Mouse (Mus musculus): ENCODE data around the gene Tmc8.
"Not testable (repeated sequence)": the region's sequence is repeated elsewhere in the genome, so short reads cannot be mapped to it uniquely, and the experiment has no call there.

The Tmc8 gene

GRCm38 (mm10) chr11:117774925-117775324 is 7.0 kb upstream of the Tmc8 start:
- DNase-seq (ENCODE audit: low spot score in 2 of 2): no peak

DNA sequence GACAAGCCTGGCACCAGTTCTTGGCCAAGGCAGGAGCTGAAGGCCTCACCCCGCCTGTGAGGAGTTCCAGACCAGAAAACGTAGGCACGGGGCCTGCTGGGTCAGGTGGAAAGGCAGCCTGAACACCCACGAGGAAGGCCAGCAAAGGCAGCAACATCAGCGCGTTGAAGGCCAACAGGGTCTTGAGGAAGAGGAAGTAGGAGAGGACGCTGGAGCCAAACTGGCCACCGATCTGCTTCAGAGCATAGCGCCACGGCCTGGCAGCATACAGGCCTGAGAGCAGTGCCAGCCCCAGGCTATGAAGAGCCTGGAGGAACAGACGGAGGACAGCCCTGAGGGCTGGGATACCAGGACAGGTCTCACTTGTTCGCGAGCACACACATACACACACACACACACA is 6.3 kb upstream of the Tmc8 start:
- no peak for DNase-seq (ENCODE audit: low spot score in 2 of 2)

DNA sequence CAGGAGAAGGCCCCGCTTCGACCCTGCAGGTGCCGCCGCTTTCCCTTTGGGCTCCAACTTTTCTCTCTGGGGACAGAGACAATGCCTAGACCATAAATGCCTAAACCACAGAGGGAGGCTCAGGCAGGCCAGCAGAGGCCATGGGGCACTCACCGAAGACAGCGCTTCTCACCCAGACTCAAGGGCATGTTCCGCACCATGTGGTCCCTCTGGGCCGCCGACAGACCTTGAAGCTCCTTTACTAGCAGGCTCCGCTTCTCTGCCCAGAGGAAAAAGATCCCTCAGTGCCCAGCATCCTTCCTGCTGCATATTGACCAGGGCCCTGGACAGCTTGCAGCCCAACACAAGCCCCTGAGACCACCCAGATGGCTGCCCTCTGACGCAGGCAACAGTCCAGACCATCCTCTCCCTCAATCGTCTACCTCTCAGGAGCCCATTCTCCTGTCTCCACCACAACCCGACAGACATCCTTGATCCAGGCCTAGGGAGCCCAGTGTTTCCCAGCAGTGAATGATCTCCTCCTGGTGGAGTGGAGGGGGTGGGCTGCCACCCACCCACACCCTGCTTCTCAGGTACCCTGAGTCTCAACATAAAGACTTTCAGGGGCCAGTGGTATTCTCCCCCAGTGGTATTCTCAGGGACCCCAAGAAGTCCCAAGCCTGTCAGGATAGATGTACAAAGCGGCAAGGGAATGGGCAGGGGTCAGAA is 5.6 kb upstream of the Tmc8 start:
- no peak for DNase-seq (ENCODE audit: low spot score in 2 of 2)

DNA sequence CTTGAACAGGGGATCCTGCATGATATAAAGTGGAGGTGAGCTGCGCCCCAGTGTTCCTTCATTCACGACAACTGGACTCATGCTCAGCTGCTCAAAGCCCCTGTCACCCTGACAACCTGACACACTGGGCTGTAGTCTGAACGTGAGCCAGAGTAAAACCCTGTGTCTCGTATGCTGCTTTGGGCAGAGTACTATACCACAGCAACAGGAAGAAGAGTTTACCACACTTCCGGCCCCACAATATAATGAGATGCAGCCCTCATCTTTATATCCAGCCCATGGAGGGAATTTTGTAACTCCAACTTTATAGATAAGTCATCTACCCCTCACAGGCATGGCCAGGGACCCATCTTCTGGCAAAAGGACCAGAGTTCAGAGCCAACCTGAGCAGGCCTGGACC is 4.8 kb upstream of the Tmc8 start:
- DNase-seq (ENCODE audit: low spot score in 2 of 2): peak in 1 of 2 experiments; percentile 43

GRCm38 (mm10) chr11:117778031-117778430 is 3.8 kb upstream of the Tmc8 start:
- no peak for DNase-seq (ENCODE audit: low spot score in 2 of 2)

- DNase-seq (ENCODE audit: low spot score in 2 of 2): peak; percentile 19 to 31
Observed at GRCm38 (mm10) chr11:117778851-117779433, 2.9 kb upstream of the Tmc8 start.

GRCm38 (mm10) chr11:117779434-117780198 is 2.3 kb upstream of the Tmc8 start:
- peak; percentile 49 to 52 for DNase-seq (ENCODE audit: low spot score in 2 of 2)

- DNase-seq (ENCODE audit: low spot score in 2 of 2): no peak
Observed at GRCm38 (mm10) chr11:117780199-117780515, 1.7 kb upstream of the Tmc8 start.

- peak; percentile 91 to 96 for DNase-seq (ENCODE audit: low spot score in 2 of 2)
Observed at GRCm38 (mm10) chr11:117780582-117781111, 1.2 kb upstream of the Tmc8 start.

DNA sequence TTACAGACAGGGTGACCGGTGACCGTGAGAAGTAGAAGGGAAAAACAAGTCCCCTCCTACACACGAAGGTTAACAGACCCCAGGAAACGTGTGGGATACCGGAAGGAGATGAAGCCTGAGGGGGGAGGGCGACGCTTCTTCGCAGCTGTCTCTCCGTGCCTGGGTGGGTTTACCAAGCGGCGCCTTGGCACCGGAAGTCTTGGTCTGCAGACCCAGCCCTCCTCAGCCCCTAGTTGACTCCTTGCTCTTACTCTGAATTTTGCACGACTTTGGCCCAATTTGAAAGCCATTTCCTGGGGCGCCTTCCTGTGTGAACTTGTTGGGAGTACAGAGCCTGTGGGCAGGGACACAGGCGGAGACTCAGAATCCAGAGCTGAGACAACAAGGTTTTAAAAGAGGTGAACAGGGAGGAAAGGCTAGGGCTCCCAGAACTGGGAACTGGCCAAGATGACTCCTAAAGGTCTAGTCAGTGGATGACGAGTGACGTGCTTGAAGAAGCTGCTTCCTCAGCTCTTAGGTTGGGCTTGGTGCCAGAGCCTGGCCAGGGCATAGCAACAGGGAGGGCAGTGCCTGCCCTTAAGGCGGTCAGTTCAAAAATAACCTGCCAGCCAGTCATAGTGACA is 566 bp upstream of the Tmc8 start:
- DNase-seq (ENCODE audit: low spot score in 2 of 2): peak; percentile 83 to 87

GRCm38 (mm10) chr11:117782705-117783034 is 794 bp downstream of the Tmc8 start:
- no peak for DNase-seq (ENCODE audit: low spot score in 2 of 2)

DNA sequence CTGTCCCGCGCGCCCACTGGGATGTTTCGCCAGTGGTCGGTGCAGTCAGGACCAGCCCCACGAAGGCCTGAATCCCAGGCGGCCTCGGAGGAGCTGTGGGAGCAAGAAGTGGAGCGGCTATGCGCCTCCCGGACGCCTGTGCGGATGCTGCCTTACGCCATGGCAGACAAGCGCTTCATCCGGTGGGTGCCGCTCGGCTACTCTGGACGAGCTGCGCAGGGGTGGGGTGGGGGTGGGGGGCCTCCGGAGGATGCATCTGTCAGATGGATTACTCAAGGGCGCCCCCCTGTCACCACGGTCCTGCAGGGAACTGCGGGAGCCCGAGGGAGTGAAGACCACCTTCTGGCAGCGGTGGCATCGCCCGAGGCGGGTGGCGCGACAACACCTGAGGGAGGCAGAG is 1.2 kb downstream of the Tmc8 start:
- peak; percentile 96 to 97 for DNase-seq (ENCODE audit: low spot score in 2 of 2)

GRCm38 (mm10) chr11:117783683-117784309 is 1.9 kb downstream of the Tmc8 start:
- peak; percentile 34 to 43 for DNase-seq (ENCODE audit: low spot score in 2 of 2)

DNA sequence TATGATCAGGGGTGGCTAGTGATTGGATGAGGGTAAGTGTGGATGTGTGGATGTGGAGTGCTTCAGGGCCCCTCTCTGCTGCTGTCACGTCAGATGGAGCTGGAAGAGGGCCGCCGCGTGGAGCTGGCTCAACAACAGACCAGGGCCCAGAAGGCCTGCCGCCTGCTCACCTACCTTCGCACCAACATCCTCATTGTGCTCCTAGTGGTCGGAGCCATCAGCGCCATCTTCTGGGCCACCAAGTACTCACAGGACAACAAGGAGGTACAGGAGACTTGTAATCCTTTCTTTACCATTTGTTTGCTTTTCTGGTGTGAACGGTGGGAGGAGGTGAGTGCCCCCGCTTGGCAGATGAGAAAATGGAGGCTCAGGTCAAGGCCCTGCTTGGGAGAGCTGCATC is 4.4 kb downstream of the Tmc8 start:
- peak; percentile 55 to 73 for DNase-seq (ENCODE audit: low spot score in 2 of 2)

GRCm38 (mm10) chr11:117788481-117788880 is 6.6 kb downstream of the Tmc8 start:
- DNase-seq (ENCODE audit: low spot score in 2 of 2): not testable (repeated sequence)

GRCm38 (mm10) chr11:117790286-117790685 is 8.4 kb downstream of the Tmc8 start:
- DNase-seq (ENCODE audit: low spot score in 2 of 2): peak; percentile 42 to 69

DNA sequence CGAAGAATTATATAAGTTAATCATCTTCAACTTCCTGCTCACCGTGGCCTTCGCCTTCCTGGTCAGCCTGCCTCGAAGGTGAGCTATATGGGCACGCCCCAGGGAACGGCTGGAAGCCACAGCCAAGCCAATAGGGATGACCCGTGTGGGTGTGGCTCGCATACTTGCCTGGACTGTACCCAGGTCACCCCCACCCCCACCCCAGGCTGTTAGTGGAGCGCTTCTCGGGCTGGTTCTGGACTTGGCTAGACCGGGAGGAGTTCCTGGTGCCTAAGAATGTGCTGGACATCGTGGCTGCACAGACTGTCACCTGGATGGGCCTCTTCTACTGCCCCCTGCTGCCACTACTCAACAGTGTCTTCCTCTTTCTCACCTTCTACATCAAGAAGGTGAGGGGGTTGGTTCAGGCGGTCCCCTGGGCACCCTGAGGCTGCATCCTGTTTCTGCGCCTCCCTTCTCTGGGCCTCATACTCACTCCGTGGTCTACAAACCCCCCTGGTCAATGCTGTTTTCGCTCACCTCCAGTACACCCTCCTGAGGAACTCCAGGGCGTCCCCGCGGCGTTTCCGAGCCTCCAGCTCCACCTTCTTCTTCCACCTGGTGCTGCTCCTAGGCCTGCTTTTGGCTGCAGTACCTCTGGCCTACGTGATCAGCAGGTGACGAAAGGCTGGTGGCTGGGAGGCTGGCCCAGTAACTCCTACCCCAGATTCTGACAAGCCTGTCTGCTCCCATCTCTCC is 9.0 kb downstream of the Tmc8 start:
- DNase-seq (ENCODE audit: low spot score in 2 of 2): no peak

GRCm38 (mm10) chr11:117791441-117791761 is 9.5 kb downstream of the Tmc8 start:
- DNase-seq (ENCODE audit: low spot score in 2 of 2): no peak

GRCm38 (mm10) chr11:117792281-117792888 is 10.5 kb downstream of the Tmc8 start:
- no peak for DNase-seq (ENCODE audit: low spot score in 2 of 2)

DNA sequence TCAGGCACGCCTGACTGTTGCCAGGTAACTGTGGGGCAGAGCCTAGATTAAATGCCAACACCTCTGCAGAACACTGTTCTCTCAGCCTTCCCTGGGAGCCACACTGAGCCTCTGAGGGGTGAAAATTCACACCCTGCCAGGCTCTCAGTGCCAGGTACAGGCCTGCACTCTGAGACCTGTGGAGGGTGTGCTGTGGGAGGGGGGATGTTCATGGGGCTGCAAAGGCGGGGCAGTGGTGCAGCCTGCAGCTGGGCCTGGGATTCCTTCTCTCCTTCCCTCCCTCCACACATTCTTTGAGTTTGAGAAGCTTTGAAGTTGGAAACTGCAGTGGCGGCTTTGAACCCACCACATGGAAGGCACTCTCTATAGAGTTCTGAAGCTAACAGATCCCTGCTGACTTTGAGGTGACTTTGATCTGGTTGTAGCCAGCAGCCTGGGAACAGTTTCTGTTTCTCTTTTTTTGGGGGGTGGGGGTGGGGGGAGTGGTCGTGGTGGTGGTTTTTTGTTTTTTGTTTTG is 12.2 kb downstream of the Tmc8 start:
- DNase-seq (ENCODE audit: low spot score in 2 of 2): no peak

DNA sequence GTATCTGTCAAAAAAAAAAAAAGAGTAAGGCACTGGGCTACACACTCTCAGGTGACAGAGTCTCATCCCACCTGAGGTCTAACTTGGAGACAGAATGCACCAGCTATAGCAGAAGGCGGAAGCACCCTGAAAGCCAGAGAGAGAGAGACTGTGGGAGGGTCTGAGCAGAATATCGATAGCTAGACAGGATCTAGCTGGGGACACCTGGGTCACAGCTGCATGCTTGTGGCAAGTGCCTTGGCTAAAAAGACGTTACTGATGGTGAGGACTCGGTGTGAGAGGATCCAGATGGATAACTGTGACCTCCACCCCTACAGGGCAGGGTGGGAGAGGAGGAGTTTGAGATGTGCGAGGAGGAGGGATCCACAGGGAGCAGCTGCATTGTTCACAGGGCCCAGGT is 15.1 kb downstream of the Tmc8 start:
- no peak for DNase-seq (ENCODE audit: low spot score in 2 of 2)
